Mouse (Mus musculus) frontal cortex, postnatal 14 days (tissue): ENCODE data around the gene Atg7.

ENCODE experiments used
- DNase-seq, 2 experiments: peaks; one replicate each; pipeline ENCODE4 v3.0.0; 2022; ENCODE audit warnings: low spot score in 2 of 2

Gene Atg7

GRCm38 (mm10) chr6:114904818-114905217, 261.9 kb downstream of the Atg7 start:
- DNase-seq = no peak

DNA sequence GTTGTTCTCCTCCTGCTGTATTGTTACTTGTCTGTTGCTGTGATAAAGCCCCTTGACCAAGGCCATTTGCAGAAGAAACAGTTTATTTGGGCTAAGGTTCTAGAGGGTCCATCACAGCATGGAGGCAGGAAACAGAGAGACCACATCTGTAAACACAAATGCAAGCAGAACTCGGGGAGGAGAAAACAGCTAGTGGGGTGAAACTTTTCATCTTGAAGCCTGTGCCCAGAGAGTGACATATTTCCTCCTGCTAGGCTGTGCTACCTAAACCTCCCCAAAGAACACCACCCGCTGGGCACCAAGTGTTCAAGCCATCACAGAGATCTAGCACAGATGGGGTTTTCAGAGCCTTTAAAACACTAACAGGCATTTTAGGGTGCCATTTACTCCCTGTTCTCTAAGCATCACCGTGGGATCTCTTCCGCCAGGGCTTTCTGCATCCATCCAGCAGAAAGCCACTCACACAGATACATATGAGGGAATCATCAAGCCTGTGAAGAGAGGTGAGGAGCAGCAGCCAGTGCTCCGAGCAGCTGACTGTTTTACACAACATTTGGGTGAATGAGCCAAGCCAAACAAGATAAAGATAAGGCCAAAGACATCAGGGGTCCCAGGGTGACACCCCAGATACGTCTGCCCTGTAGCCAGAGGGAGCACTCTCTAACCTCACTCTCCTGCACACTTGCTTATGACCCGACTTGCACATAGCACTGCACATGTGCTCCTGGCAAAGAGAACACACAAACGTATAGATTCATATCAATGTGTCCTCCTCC, 262.5 kb downstream of the Atg7 start:
- DNase-seq = no peak

- DNase-seq = no peak
Measured at GRCm38 (mm10) chr6:114906209-114906608, 263.3 kb downstream of the Atg7 start.

DNA sequence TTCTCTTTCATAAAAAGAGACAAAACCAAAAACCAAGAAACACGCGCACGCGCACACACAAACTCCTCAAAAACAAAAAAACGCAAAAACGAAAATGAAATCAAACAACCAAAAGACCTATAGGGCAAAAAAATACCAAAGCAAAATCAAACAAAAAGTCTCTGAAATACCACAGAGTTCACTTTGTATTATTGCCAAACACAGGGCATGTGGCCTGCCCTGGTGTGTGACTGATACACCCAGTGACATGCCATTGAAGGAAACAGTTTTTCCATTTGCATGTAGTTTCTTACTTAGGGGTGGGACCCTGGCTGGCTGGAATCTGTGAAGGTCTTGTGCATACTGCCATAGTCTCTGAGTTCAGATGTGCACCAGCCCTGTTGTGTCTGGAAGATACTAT, 264.6 kb downstream of the Atg7 start:
- no peak for DNase-seq

DNA sequence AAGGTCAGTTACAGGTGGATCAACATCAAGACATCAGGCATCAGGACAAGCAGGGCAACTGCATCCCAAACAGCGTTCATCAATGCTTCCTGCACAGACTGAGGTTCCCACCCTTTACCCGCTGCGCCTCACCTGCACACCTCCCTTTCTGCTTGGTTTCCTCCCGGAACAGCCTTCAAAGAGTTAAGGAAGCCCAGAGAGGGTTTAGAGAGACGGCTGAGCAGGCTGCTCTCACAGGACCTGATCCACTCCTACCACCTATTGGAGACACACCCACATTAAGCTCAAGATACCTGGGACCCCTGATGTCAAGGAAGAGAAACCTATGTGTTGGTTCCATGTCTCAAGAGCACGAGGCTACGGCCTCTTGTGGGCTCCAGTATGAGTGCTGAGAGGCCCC, 266.9 kb downstream of the Atg7 start:
- DNase-seq = no peak
